Mouse (Mus musculus) splenic B cell, adult 2 months (primary cell): ENCODE results near the gene Naa11.

Experiments used
- DNase-seq: peaks from one replicate; pipeline ENCODE4 v3.0.0-alpha.2; 2011; ENCODE audit warnings: low read depth, low spot score
- H3K27me3 ChIP-seq: 2 replicates; pipeline ENCODE4 v1.6.1; 2012; ENCODE audit warnings: mild to moderate bottlenecking, low read length, moderate library complexity, mixed read lengths; ENCODE audit not compliant: control insufficient read depth, poor library complexity, insufficient read depth, severe bottlenecking
- H3K36me3 ChIP-seq: 2 replicates; pipeline ENCODE4 v1.6.1; 2012; ENCODE audit warnings: mild to moderate bottlenecking, low read length, moderate library complexity, mixed read lengths; ENCODE audit not compliant: control insufficient read depth, poor library complexity, insufficient read depth, severe bottlenecking

The Naa11 gene

GRCm38 (mm10) chr5:97392160-97392559 is at the start of gene Naa11:
TSS of gene Naa11 (minus strand) at chr5:97392379.
- Histone ChIP-seq H3K36me3 (no peaks in the 10 kb centered on the region), H3K27me3 (no peaks in the 10 kb centered on the region)
- DNase-seq, result no peak

- Histone ChIP-seq H3K27me3 (no peaks in the 10 kb centered on the region), H3K36me3 (no peaks in the 10 kb centered on the region)
- DNase-seq, result no peak
These were observed 40.3 kb upstream of the Naa11 start for GRCm38 (mm10) chr5:97432512-97432911.

GRCm38 (mm10) chr5:97429976-97430375 is 37.8 kb upstream of the Naa11 start:
- no peaks in the 10 kb centered on the region for H3K36me3 ChIP-seq

GRCm38 (mm10) chr5:97421669-97422068 is 29.5 kb upstream of the Naa11 start:
- Histone ChIP-seq H3K36me3 (no peaks in the 10 kb centered on the region), H3K27me3 (no peaks in the 10 kb centered on the region)
- no peak for DNase-seq

More at GRCm38 (mm10) chr5:97429976-97430375, 37.8 kb upstream of the Naa11 start:
- no peak for DNase-seq
- H3K27me3 ChIP-seq, result no peaks in the 10 kb centered on the region

GRCm38 (mm10) chr5:97417185-97417584 is 25.0 kb upstream of the Naa11 start:
- no peaks in the 10 kb centered on the region for H3K27me3 ChIP-seq
- no peaks in the 10 kb centered on the region for H3K36me3 ChIP-seq
- DNase-seq, result peak; percentile 25

- peak; percentile 33 for DNase-seq
- Histone ChIP-seq H3K27me3 (no peaks in the 10 kb centered on the region), H3K36me3 (no peaks in the 10 kb centered on the region)
These were observed 23.7 kb upstream of the Naa11 start for GRCm38 (mm10) chr5:97415837-97416236.

GRCm38 (mm10) chr5:97413716-97414115 is 21.5 kb upstream of the Naa11 start:
- no peaks in the 10 kb centered on the region for H3K27me3 ChIP-seq
- DNase-seq, result no peak
- no peaks in the 10 kb centered on the region for H3K36me3 ChIP-seq

GRCm38 (mm10) chr5:97410190-97410589 is 18.0 kb upstream of the Naa11 start:
- Histone ChIP-seq H3K27me3 (no peaks in the 10 kb centered on the region), H3K36me3 (no peaks in the 10 kb centered on the region)

GRCm38 (mm10) chr5:97409234-97409704 is 17.1 kb upstream of the Naa11 start:
- no peaks in the 10 kb centered on the region for H3K36me3 ChIP-seq
- H3K27me3 ChIP-seq, result no peaks in the 10 kb centered on the region
- DNase-seq, result no peak

More at GRCm38 (mm10) chr5:97410190-97410589, 18.0 kb upstream of the Naa11 start:
- DNase-seq, result no peak

GRCm38 (mm10) chr5:97401042-97401441 is 8.9 kb upstream of the Naa11 start:
- H3K36me3 ChIP-seq, result no peaks in the 10 kb centered on the region
- DNase-seq, result peak; percentile 51
- H3K27me3 ChIP-seq, result no peaks in the 10 kb centered on the region

- peak; percentile 83 for DNase-seq
- no peaks in the 10 kb centered on the region for H3K36me3 ChIP-seq
- no peaks in the 10 kb centered on the region for H3K27me3 ChIP-seq
These were observed 5.4 kb upstream of the Naa11 start for GRCm38 (mm10) chr5:97397585-97397984.

GRCm38 (mm10) chr5:97387622-97388021 is 4.6 kb downstream of the Naa11 start:
- DNase-seq, result no peak
- Histone ChIP-seq H3K27me3 (no peaks in the 10 kb centered on the region), H3K36me3 (no peaks in the 10 kb centered on the region)

- H3K27me3 ChIP-seq, result no peaks in the 10 kb centered on the region
- H3K36me3 ChIP-seq, result no peaks in the 10 kb centered on the region
- no peak for DNase-seq
These were observed 7.8 kb downstream of the Naa11 start for GRCm38 (mm10) chr5:97384399-97384798.

- Histone ChIP-seq H3K27me3 (no peaks in the 10 kb centered on the region), H3K36me3 (no peaks in the 10 kb centered on the region)
- DNase-seq, result no peak
These were observed 9.5 kb downstream of the Naa11 start for GRCm38 (mm10) chr5:97382548-97383222.

GRCm38 (mm10) chr5:97379976-97380375 is 12.2 kb downstream of the Naa11 start:
- Histone ChIP-seq H3K36me3 (no peaks in the 10 kb centered on the region), H3K27me3 (no peaks in the 10 kb centered on the region)
- no peak for DNase-seq

- Histone ChIP-seq H3K27me3 (no peaks in the 10 kb centered on the region), H3K36me3 (no peaks in the 10 kb centered on the region)
- DNase-seq, result peak; percentile 36
These were observed 27.4 kb downstream of the Naa11 start for GRCm38 (mm10) chr5:97364781-97365180.
